Mouse (Mus musculus) bone marrow macrophage, adult 2 months (primary cell): Measurements from ENCODE around the gene Map2k4. TPM values are rescaled to one million over a fixed set of nuclear protein-coding genes. Genes with fewer than 3 reads are reported as not detected.

Experiments used
- H3K27ac ChIP-seq: 2 replicates; pipeline ENCODE4 v1.5.1; 2012; ENCODE audit warnings: low read depth, low read length; ENCODE audit not compliant: insufficient read depth
- H3K4me1 ChIP-seq: 2 replicates; pipeline ENCODE4 v1.6.1; 2012; ENCODE audit warnings: low read length; ENCODE audit not compliant: control insufficient read depth, insufficient read depth
- H3K4me3 ChIP-seq: 2 replicates; pipeline ENCODE4 v1.5.1; 2012; ENCODE audit warnings: mild to moderate bottlenecking, low read length, moderate library complexity; ENCODE audit not compliant: insufficient read depth
- CTCF ChIP-seq: IDR thresholded peaks from 2 replicates; pipeline ENCODE4 v1.5.1; 2012; ENCODE audit warnings: low read depth, mild to moderate bottlenecking, low read length, moderate library complexity
- POLR2A ChIP-seq: IDR thresholded peaks from 2 replicates; pipeline ENCODE4 v1.6.1; 2012; ENCODE audit warnings: mild to moderate bottlenecking, low read depth, low read length, borderline replicate concordance
- polyA plus RNA-seq: library from polyadenylated mRNA; stranded (reverse); fragments of >200 nt; gene quantifications from 2 replicates; pipeline ENCODE4 v1.2.4, GENCODE M21; 2012; ENCODE audit not compliant: missing spikeins, insufficient read depth, insufficient read length

Gene Map2k4
- polyA plus RNA-seq, 1 experiment = 29.1 TPM

- H3K27ac ChIP-seq = peak overlapping the region; percentile 50
- peaks cover 5% of the 10 kb centered on the region; the same call in 1 of the 2 replicates for H3K4me1 ChIP-seq
- no peak for TF ChIP-seq POLR2A
- peak overlapping the region; percentile 91 for H3K4me3 ChIP-seq
Observed at GRCm38 (mm10) chr11:65806321-65806904, 18.3 kb upstream of the Map2k4 start.

- Histone ChIP-seq H3K27ac (no peak overlapping the region), H3K4me3 (no peak overlapping the region), H3K4me1 (peaks cover 2% of the 10 kb centered on the region; the same call in 1 of the 2 replicates)
- no peak for TF ChIP-seq POLR2A
- no peak for TF ChIP-seq CTCF
Observed at GRCm38 (mm10) chr11:65801899-65802298, 13.8 kb upstream of the Map2k4 start.

- Histone ChIP-seq H3K4me1 (peaks cover 10% of the 10 kb centered on the region), H3K27ac (no peak overlapping the region), H3K4me3 (no peak overlapping the region)
- TF ChIP-seq POLR2A = no peak
- no peak for TF ChIP-seq CTCF
Observed at GRCm38 (mm10) chr11:65795896-65796295, 7.8 kb upstream of the Map2k4 start.

- Histone ChIP-seq H3K4me1 (peaks cover 10% of the 10 kb centered on the region), H3K27ac (no peak overlapping the region), H3K4me3 (peak overlapping the region; percentile 54)
- TF ChIP-seq CTCF (no peak), POLR2A (no peak)
Observed at GRCm38 (mm10) chr11:65794428-65795219, 6.5 kb upstream of the Map2k4 start.

- no peak for TF ChIP-seq POLR2A
- no peak for TF ChIP-seq CTCF
- peaks cover 8% of the 10 kb centered on the region for H3K4me1 ChIP-seq
- peak overlapping the region; percentile 77 for H3K4me3 ChIP-seq
- no peak overlapping the region for H3K27ac ChIP-seq
Observed at GRCm38 (mm10) chr11:65787421-65788151, 511 bp downstream of the Map2k4 start.

- Histone ChIP-seq H3K27ac (no peak overlapping the region), H3K4me3 (no peak overlapping the region), H3K4me1 (peaks cover 14% of the 10 kb centered on the region)
- TF ChIP-seq POLR2A = no peak
- TF ChIP-seq CTCF = no peak
Observed at GRCm38 (mm10) chr11:65786160-65786559, 1.9 kb downstream of the Map2k4 start.

- Histone ChIP-seq H3K4me3 (no peak overlapping the region), H3K4me1 (peaks cover 36% of the 10 kb centered on the region), H3K27ac (no peak overlapping the region)
- TF ChIP-seq CTCF (no peak), POLR2A (no peak)
Observed at GRCm38 (mm10) chr11:65781596-65781995, 6.5 kb downstream of the Map2k4 start.

- Histone ChIP-seq H3K4me1 (peaks cover 33% of the 10 kb centered on the region), H3K27ac (no peak overlapping the region), H3K4me3 (no peak overlapping the region)
- TF ChIP-seq POLR2A (no peak), CTCF (no peak)
Observed at GRCm38 (mm10) chr11:65779578-65779977, 8.5 kb downstream of the Map2k4 start.

- TF ChIP-seq CTCF (no peak), POLR2A (no peak)
- H3K27ac ChIP-seq = no peak overlapping the region
- H3K4me1 ChIP-seq = peaks cover 33% of the 10 kb centered on the region
- H3K4me3 ChIP-seq = no peak overlapping the region
Observed at GRCm38 (mm10) chr11:65779066-65779465, 9.0 kb downstream of the Map2k4 start.

GRCm38 (mm10) chr11:65777810-65778209 lies 10.3 kb downstream of the Map2k4 start:
- TF ChIP-seq CTCF = no peak
- TF ChIP-seq POLR2A = no peak
- H3K27ac ChIP-seq = no peak overlapping the region
- no peak overlapping the region for H3K4me3 ChIP-seq
- peaks cover 33% of the 10 kb centered on the region for H3K4me1 ChIP-seq
